Mouse (Mus musculus) spleen, postnatal 0 days (tissue): ENCODE results near the gene Rcc1. TPM values are rescaled to one million over a fixed set of nuclear protein-coding genes. Genes with fewer than 3 reads are reported as not detected.

Source experiments
- polyA plus RNA-seq: library from polyadenylated mRNA; unstranded; fragments of >200 nt; fragmentation: Nextera tagmentation; extraction: Ambion mirVana; gene quantifications from 2 replicates; pipeline ENCODE4 v1.2.1, GENCODE M21; 2015

The Rcc1 gene
- polyA plus RNA-seq = 69.5 and 69.8 TPM in 2 replicates

GRCm38 (mm10) chr4:132353481-132353885 is at the start of gene Rcc1:
TSS of gene Rcc1 (minus strand) at chr4:132353605.

GRCm38 (mm10) chr4:132329115-132329834 is 24.1 kb downstream of the Rcc1 start, which contains the start of gene Trnau1ap:
TSS of gene Trnau1ap (minus strand) at chr4:132329538.

GRCm38 (mm10) chr4:132302939-132303479 is 50.4 kb downstream of the Rcc1 start, which contains the start of gene Rab42:
TSS of gene Rab42 (minus strand) at chr4:132303385.

Other genes with a start within 250 kb of the Rcc1 start
- gene Oprd1, start 209.1 kb downstream of the Rcc1 start, polyA plus RNA-seq = not detected in 2 replicates
- gene Ythdf2, start 141.3 kb downstream of the Rcc1 start, polyA plus RNA-seq = 48.2 and 53.7 TPM in 2 replicates
- 17.7 and 18.4 TPM in 2 replicates for gene Gmeb1, start 92.0 kb downstream of the Rcc1 start, polyA plus RNA-seq
- 54.8 and 59.1 TPM in 2 replicates for gene Taf12, start 79.2 kb downstream of the Rcc1 start, polyA plus RNA-seq
- gene Rab42, start 50.2 kb downstream of the Rcc1 start, polyA plus RNA-seq = 1.8 and 2.1 TPM in 2 replicates
- gene Trnau1ap, start 24.1 kb downstream of the Rcc1 start, polyA plus RNA-seq = 42.4 and 44.6 TPM in 2 replicates
- 11.8 and 13.4 TPM in 2 replicates for gene Phactr4, start 68.9 kb upstream of the Rcc1 start, polyA plus RNA-seq
- gene Med18, start 110.3 kb upstream of the Rcc1 start, polyA plus RNA-seq = 19.8 and 22.6 TPM in 2 replicates
- 7.0 and 9.7 TPM in 2 replicates for gene Sesn2, start 156.9 kb upstream of the Rcc1 start, polyA plus RNA-seq
- 1,940 and 2,281 TPM in 2 replicates for gene Atpif1, start 180.1 kb upstream of the Rcc1 start, polyA plus RNA-seq
- gene Dnajc8, start 181.9 kb upstream of the Rcc1 start, polyA plus RNA-seq = 167 and 176 TPM in 2 replicates
- gene Ptafr, start 210.5 kb upstream of the Rcc1 start, polyA plus RNA-seq = 4.8 and 6.3 TPM in 2 replicates